Mouse (Mus musculus) limb, embryonic 13.5 days (tissue): Measurements from ENCODE around the gene Lsp1. TPM values are rescaled to one million over a fixed set of nuclear protein-coding genes. Genes with fewer than 3 reads are reported as not detected.
A peak's percentile ranks its signal among the peaks of the same experiment; 100 is the strongest.

Experiments
- ATAC-seq: fragments of 200-750 bp; cut with Nextera tagmentation; 2 replicates; pipeline ENCODE4 v1.8.0; 2017; ENCODE audit warnings: low read depth, moderate number of reproducible peaks, moderate TSS enrichment; ENCODE audit not compliant: low FRiP score
- H3K27ac ChIP-seq: fragments of 300-500 bp; sonication (generic); 2 replicates; pipeline ENCODE4 v1.5.1; 2015; ENCODE audit warnings: inconsistent platforms, mild to moderate bottlenecking, moderate library complexity
- H3K27me3 ChIP-seq: fragments of 300-500 bp; sonication (generic); 2 replicates; pipeline ENCODE4 v1.6.1; 2015; ENCODE audit warnings: mild to moderate bottlenecking, inconsistent platforms
- H3K36me3 ChIP-seq: fragments of 300-500 bp; sonication (generic); 2 replicates; pipeline ENCODE4 v1.6.1; 2015; ENCODE audit warnings: inconsistent platforms, mild to moderate bottlenecking, moderate library complexity
- H3K4me1 ChIP-seq: fragments of 300-500 bp; sonication (generic); 2 replicates; pipeline ENCODE4 v1.6.1; 2015; ENCODE audit warnings: inconsistent platforms
- H3K4me2 ChIP-seq: fragments of 300-500 bp; sonication (generic); replicated peaks from 2 replicates; pipeline ENCODE4 v1.6.1; 2015; ENCODE audit warnings: inconsistent platforms, mild to moderate bottlenecking, moderate library complexity
- H3K4me3 ChIP-seq: fragments of 300-500 bp; sonication (generic); 2 replicates; pipeline ENCODE4 v1.5.1; 2015; ENCODE audit warnings: moderate library complexity, mild to moderate bottlenecking, inconsistent platforms
- H3K9ac ChIP-seq: fragments of 300-500 bp; sonication (generic); 2 replicates; pipeline ENCODE4 v1.6.1; 2015; ENCODE audit warnings: mild to moderate bottlenecking, inconsistent platforms
- H3K9me3 ChIP-seq: fragments of 300-500 bp; sonication (generic); 2 replicates; pipeline ENCODE4 v1.6.1; 2016; ENCODE audit warnings: inconsistent platforms
- WGBS: fragments of 180-500 bp; shearing (Covaris S2); methylation state at CpG from one replicate; pipeline ENCODE4 v1.1.7; 2015; 5-methylcytosine and 5-hydroxymethylcytosine counted together
- polyA plus RNA-seq: library from polyadenylated mRNA; unstranded; fragments of >200 nt; fragmentation: Nextera tagmentation; extraction: Ambion mirVana; gene quantifications from 2 replicates; pipeline ENCODE4 v1.2.1, GENCODE M21; 2015

The Lsp1 gene
- polyA plus RNA-seq, 1 experiment from 2014 or later: 46.3 TPM

- H3K4me2 ChIP-seq: peak overlapping the region; percentile 79
- peaks cover 79% of the 10 kb centered on the region for H3K4me1 ChIP-seq
- H3K27ac ChIP-seq: peak overlapping the region; percentile 96
- no peaks in the 10 kb centered on the region for H3K36me3 ChIP-seq
- peak overlapping the region; percentile 83 for H3K9ac ChIP-seq
- H3K9me3 ChIP-seq: no peaks in the 10 kb centered on the region
- peak overlapping the region; percentile 58 for H3K4me3 ChIP-seq
- ATAC-seq: peak; percentile 71
- WGBS: under 1% methylated on average over 44 of the region's 44 CpGs
- no peaks in the 10 kb centered on the region for H3K27me3 ChIP-seq
These were observed 72.6 kb downstream of the Lsp1 start for GRCm38 (mm10) chr7:142533059-142533855.

- 44% methylated on average over 4 of the region's 4 CpGs for WGBS
- Histone ChIP-seq H3K9ac (peak overlapping the region; percentile 19), H3K4me2 (peak overlapping the region; percentile 21; the same call in 1 of the 2 replicates)
These were observed 74.5 kb downstream of the Lsp1 start for GRCm38 (mm10) chr7:142535116-142535515.

DNA sequence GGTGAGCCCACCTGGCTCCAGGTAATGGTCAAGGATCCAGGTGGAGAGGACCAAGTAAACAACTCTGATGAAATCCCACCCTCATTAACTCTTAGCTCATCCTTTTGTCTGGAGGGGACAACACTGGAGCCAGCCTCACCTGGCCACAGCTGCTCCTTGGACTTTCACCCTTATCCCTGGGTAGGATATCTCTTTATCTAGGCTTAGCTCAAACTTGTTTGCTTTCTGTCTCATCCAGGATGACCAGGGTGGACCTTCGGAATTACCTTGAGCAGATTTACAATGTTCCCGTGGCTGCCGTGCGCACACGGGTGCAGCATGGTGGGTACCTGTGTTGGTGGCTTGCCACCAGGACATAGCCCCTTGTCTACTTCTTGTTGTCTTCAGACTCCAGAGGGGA lies 75.2 kb downstream of the Lsp1 start:
- Histone ChIP-seq H3K27ac (peak overlapping the region; percentile 96), H3K9ac (no peak overlapping the region), H3K4me2 (no peak overlapping the region), H3K4me3 (no peak overlapping the region), H3K4me1 (peaks cover 88% of the 10 kb centered on the region), H3K36me3 (no peaks in the 10 kb centered on the region), H3K9me3 (no peaks in the 10 kb centered on the region), H3K27me3 (no peaks in the 10 kb centered on the region)
- ATAC-seq: no peak
- WGBS: 96% methylated on average over 5 of the region's 5 CpGs

More at GRCm38 (mm10) chr7:142535116-142535515, 74.5 kb downstream of the Lsp1 start:
- H3K4me3 ChIP-seq: no peak overlapping the region
- no peaks in the 10 kb centered on the region for H3K9me3 ChIP-seq
- no peak for ATAC-seq
- peaks cover 81% of the 10 kb centered on the region for H3K4me1 ChIP-seq
- H3K27me3 ChIP-seq: no peaks in the 10 kb centered on the region
- peak overlapping the region; percentile 96 for H3K27ac ChIP-seq
- no peaks in the 10 kb centered on the region for H3K36me3 ChIP-seq

- no peak overlapping the region for H3K9ac ChIP-seq
- WGBS: 24% methylated on average over 5 of the region's 5 CpGs
- no peaks in the 10 kb centered on the region for H3K9me3 ChIP-seq
- H3K36me3 ChIP-seq: 0 out of 2 replicates have a peak, but pooled peaks cover 6% of the 10 kb centered on the region
- H3K4me2 ChIP-seq: no peak overlapping the region
- H3K27ac ChIP-seq: peak overlapping the region; percentile 97
- ATAC-seq: no peak
- no peaks in the 10 kb centered on the region for H3K27me3 ChIP-seq
- no peak overlapping the region for H3K4me3 ChIP-seq
- peaks cover 95% of the 10 kb centered on the region for H3K4me1 ChIP-seq
These were observed 76.6 kb downstream of the Lsp1 start for GRCm38 (mm10) chr7:142537181-142537580.

DNA sequence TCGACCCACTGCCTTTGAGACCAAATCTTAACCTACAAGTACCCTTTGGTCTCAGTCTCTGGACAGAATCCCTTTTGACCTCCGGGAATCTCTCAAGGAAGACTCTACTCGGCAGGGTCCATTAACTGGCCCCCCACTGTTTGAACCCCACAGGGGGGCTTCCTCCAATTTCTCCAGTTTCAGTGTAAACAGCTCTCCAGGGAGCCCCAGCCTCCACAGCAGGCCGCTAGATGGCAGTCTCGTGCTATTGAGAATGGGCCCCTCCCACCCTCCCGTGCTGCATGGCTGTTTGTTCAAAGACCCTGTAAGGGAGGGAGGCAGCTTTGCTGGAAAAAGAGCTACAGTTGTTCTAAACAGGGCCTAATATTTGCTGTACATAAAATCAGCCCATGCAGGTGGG lies 77.3 kb downstream of the Lsp1 start:
- H3K27me3 ChIP-seq: no peaks in the 10 kb centered on the region
- H3K27ac ChIP-seq: peak overlapping the region; percentile 97
- H3K9me3 ChIP-seq: no peaks in the 10 kb centered on the region
- WGBS: 2% methylated on average over 6 of the region's 6 CpGs
- H3K4me2 ChIP-seq: peak overlapping the region; percentile 40
- 0 out of 2 replicates have a peak, but pooled peaks cover 6% of the 10 kb centered on the region for H3K36me3 ChIP-seq
- no peak overlapping the region; the same call in 1 of the 2 replicates for H3K9ac ChIP-seq
- no peak overlapping the region for H3K4me3 ChIP-seq
- ATAC-seq: peak; percentile 64
- H3K4me1 ChIP-seq: peaks cover 95% of the 10 kb centered on the region

GRCm38 (mm10) chr7:142538291-142538690 lies 77.7 kb downstream of the Lsp1 start:
- no peak overlapping the region for H3K4me3 ChIP-seq
- H3K27me3 ChIP-seq: no peaks in the 10 kb centered on the region
- peak overlapping the region; percentile 97 for H3K27ac ChIP-seq
- peaks cover 95% of the 10 kb centered on the region for H3K4me1 ChIP-seq
- H3K36me3 ChIP-seq: 0 out of 2 replicates have a peak, but pooled peaks cover 6% of the 10 kb centered on the region
- peak overlapping the region; percentile 40 for H3K4me2 ChIP-seq
- 9% methylated on average over 4 of the region's 4 CpGs for WGBS
- peak overlapping the region; percentile 52 for H3K9ac ChIP-seq
- peak; percentile 37; the same call in 1 of the 2 replicates for ATAC-seq
- no peaks in the 10 kb centered on the region for H3K9me3 ChIP-seq

DNA sequence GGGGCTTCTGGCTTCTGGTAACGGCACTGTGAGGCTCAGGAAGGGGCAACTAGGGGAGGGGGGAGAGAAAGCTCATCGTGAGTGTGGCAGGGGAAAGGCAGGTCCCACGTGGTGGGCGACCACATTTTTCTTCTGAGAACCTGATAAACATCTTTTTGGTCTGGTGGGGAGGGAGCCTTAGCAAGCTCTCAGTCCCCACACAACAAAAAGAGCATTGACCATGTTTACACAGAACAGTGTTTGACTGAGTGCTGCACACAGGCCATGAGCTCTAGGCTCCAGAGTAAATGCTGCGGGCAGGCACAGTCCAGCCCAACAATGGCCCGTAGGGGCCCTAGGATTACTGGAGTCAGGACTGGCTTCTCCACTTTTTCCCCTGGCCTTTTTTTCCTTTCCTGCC lies 78.2 kb downstream of the Lsp1 start:
- Histone ChIP-seq H3K9ac (peak overlapping the region; percentile 52), H3K27me3 (no peaks in the 10 kb centered on the region), H3K27ac (peak overlapping the region; percentile 97), H3K4me3 (no peak overlapping the region), H3K36me3 (0 out of 2 replicates have a peak, but pooled peaks cover 6% of the 10 kb centered on the region), H3K4me2 (peak overlapping the region; percentile 40), H3K9me3 (no peaks in the 10 kb centered on the region), H3K4me1 (peaks cover 95% of the 10 kb centered on the region)
- 22% methylated on average over 6 of the region's 6 CpGs for WGBS
- no peak for ATAC-seq

- no peaks in the 10 kb centered on the region for H3K27me3 ChIP-seq
- no peak for ATAC-seq
- 12% methylated on average over 8 of the region's 8 CpGs for WGBS
- peaks cover 94% of the 10 kb centered on the region for H3K4me1 ChIP-seq
- H3K36me3 ChIP-seq: 0 out of 2 replicates have a peak, but pooled peaks cover 6% of the 10 kb centered on the region
- no peaks in the 10 kb centered on the region for H3K9me3 ChIP-seq
- H3K27ac ChIP-seq: peak overlapping the region; percentile 97
- no peak overlapping the region for H3K4me3 ChIP-seq
- 0 out of 2 replicates have a peak overlapping the region, but pooled peaks have one; percentile 3 for H3K9ac ChIP-seq
- peak overlapping the region; percentile 40; the same call in 1 of the 2 replicates for H3K4me2 ChIP-seq
These were observed 79.2 kb downstream of the Lsp1 start for GRCm38 (mm10) chr7:142539828-142540227.

GRCm38 (mm10) chr7:142542771-142543303 lies 82.2 kb downstream of the Lsp1 start:
- no peak overlapping the region for H3K4me3 ChIP-seq

More at GRCm38 (mm10) chr7:142542771-142543303, 82.2 kb downstream of the Lsp1 start:
- 10% methylated on average over 11 of the region's 11 CpGs for WGBS
- Histone ChIP-seq H3K36me3 (0 out of 2 replicates have a peak, but pooled peaks cover 6% of the 10 kb centered on the region), H3K9me3 (no peaks in the 10 kb centered on the region), H3K4me2 (peak overlapping the region; percentile 21), H3K4me1 (peaks cover 99% of the 10 kb centered on the region), H3K27me3 (no peaks in the 10 kb centered on the region), H3K27ac (peak overlapping the region; percentile 81), H3K9ac (peak overlapping the region; percentile 58)
- no peak for ATAC-seq

Other genes with a start within 250 kb of the Lsp1 start
- not detected in 2 replicates for gene Gm7579, start 248.9 kb upstream of the Lsp1 start, polyA plus RNA-seq
- not detected in 2 replicates for gene Krtap5-5, start 230.8 kb upstream of the Lsp1 start, polyA plus RNA-seq
- not detected in 2 replicates for gene Gm40460, start 219.7 kb upstream of the Lsp1 start, polyA plus RNA-seq
- gene Gm2431, start 202.5 kb upstream of the Lsp1 start, polyA plus RNA-seq: not detected in 2 replicates
- not detected in 2 replicates for gene Gm4559, start 186.4 kb upstream of the Lsp1 start, polyA plus RNA-seq
- not detected in 2 replicates for gene Krtap5-1, start 163.7 kb upstream of the Lsp1 start, polyA plus RNA-seq
- gene Krtap5-4, start 157.3 kb upstream of the Lsp1 start, polyA plus RNA-seq: not detected in 2 replicates
- 1.1 and 1.5 TPM in 2 replicates for gene Ifitm10, start 87.1 kb upstream of the Lsp1 start, polyA plus RNA-seq
- gene Gm49369, start 78.1 kb upstream of the Lsp1 start, polyA plus RNA-seq: not detected in 2 replicates
- 228 and 241 TPM in 2 replicates for gene Ctsd, start 72.8 kb upstream of the Lsp1 start, polyA plus RNA-seq
- 1.2 and 1.4 TPM in 2 replicates for gene Syt8, start 26.0 kb upstream of the Lsp1 start, polyA plus RNA-seq
- 45.2 and 47.5 TPM in 2 replicates for gene Tnni2, start 19.0 kb upstream of the Lsp1 start, polyA plus RNA-seq
- 60.9 and 62.3 TPM in 2 replicates for gene Tnnt3, start 38.0 kb downstream of the Lsp1 start, polyA plus RNA-seq
- gene Mrpl23, start 71.9 kb downstream of the Lsp1 start, polyA plus RNA-seq: 27.3 and 35.1 TPM in 2 replicates
- gene Igf2, start 206.0 kb downstream of the Lsp1 start, polyA plus RNA-seq: 1,260 and 1,271 TPM in 2 replicates
- gene Gm49394, start 209.1 kb downstream of the Lsp1 start, polyA plus RNA-seq: 0.23 TPM in 1 of 2 replicates, not detected in the other